Mouse (Mus musculus) midbrain, embryonic 16.5 days (tissue): Measurements from ENCODE around the gene Tubd1. TPM values are rescaled to one million over a fixed set of nuclear protein-coding genes. Genes with fewer than 3 reads are reported as not detected.

ENCODE experiments used
- ATAC-seq: fragments of 200-750 bp; cut with Nextera tagmentation; 2 replicates; pipeline ENCODE4 v1.8.0; 2017; ENCODE audit warnings: moderate TSS enrichment
- H3K27ac ChIP-seq: fragments of 300-500 bp; sonication (generic); 2 replicates; pipeline ENCODE4 v1.5.1; 2014; ENCODE audit warnings: mild to moderate bottlenecking, low read length, mixed read lengths
- H3K27me3 ChIP-seq: fragments of 300-500 bp; sonication (generic); 2 replicates; pipeline ENCODE4 v1.6.1; 2014; ENCODE audit warnings: low read depth, low read length, mixed read lengths; ENCODE audit not compliant: control insufficient read depth, insufficient read depth
- H3K36me3 ChIP-seq: fragments of 300-500 bp; sonication (generic); 2 replicates; pipeline ENCODE4 v1.6.1; 2014; ENCODE audit warnings: mild to moderate bottlenecking, low read length, moderate library complexity, mixed read lengths; ENCODE audit not compliant: control insufficient read depth, insufficient read depth
- H3K4me1 ChIP-seq: fragments of 300-500 bp; sonication (generic); 2 replicates; pipeline ENCODE4 v1.6.1; 2014; ENCODE audit warnings: mild to moderate bottlenecking, low read length, mixed read lengths; ENCODE audit not compliant: control insufficient read depth, insufficient read depth
- H3K4me2 ChIP-seq: fragments of 300-500 bp; sonication (generic); 2 replicates; pipeline ENCODE4 v1.6.1; 2014; ENCODE audit warnings: mild to moderate bottlenecking, low read length, mixed read lengths
- H3K4me3 ChIP-seq: fragments of 300-500 bp; sonication (generic); 2 replicates; pipeline ENCODE4 v1.5.1; 2014; ENCODE audit warnings: low read depth, mild to moderate bottlenecking, low read length, moderate library complexity, mixed read lengths
- H3K9ac ChIP-seq: fragments of 300-500 bp; sonication (generic); 2 replicates; pipeline ENCODE4 v1.6.1; 2014; ENCODE audit warnings: low read depth, low read length, mixed read lengths
- H3K9me3 ChIP-seq: fragments of 300-500 bp; sonication (generic); replicated peaks from 2 replicates; pipeline ENCODE4 v1.6.1; 2014; ENCODE audit warnings: mild to moderate bottlenecking, low read length, mixed read lengths; ENCODE audit not compliant: control insufficient read depth, poor library complexity, severe bottlenecking
- WGBS: fragments of 180-500 bp; shearing (Covaris S2); extraction: QIAGEN DNeasy Blood & Tissue Kit; methylation state at CpG from one replicate; pipeline ENCODE4 v1.1.7; 2014; 5-methylcytosine and 5-hydroxymethylcytosine counted together
- polyA plus RNA-seq: library from polyadenylated mRNA; unstranded; fragments of >200 nt; fragmentation: Nextera tagmentation; extraction: Ambion mirVana; gene quantifications from 2 replicates; pipeline ENCODE4 v1.2.1, GENCODE M21; 2015

The Tubd1 gene
- polyA plus RNA-seq, 1 experiment from 2014 or later: 6.4 TPM

- Histone ChIP-seq H3K36me3 (no peaks in the 10 kb centered on the region), H3K4me3 (no peak overlapping the region), H3K9ac (no peak overlapping the region), H3K27ac (no peak overlapping the region), H3K9me3 (no peaks in the 10 kb centered on the region), H3K4me1 (peaks cover 3% of the 10 kb centered on the region), H3K4me2 (no peak overlapping the region), H3K27me3 (no peaks in the 10 kb centered on the region)
- ATAC-seq: no peak
- WGBS: 21% methylated on average over 3 of the region's 3 CpGs
Observed at GRCm38 (mm10) chr11:86592993-86593392, 48.2 kb downstream of the Tubd1 start.

GRCm38 (mm10) chr11:86593443-86593842, 48.7 kb downstream of the Tubd1 start:
- Histone ChIP-seq H3K36me3 (no peaks in the 10 kb centered on the region), H3K4me2 (no peak overlapping the region), H3K27ac (no peak overlapping the region), H3K9me3 (no peaks in the 10 kb centered on the region), H3K9ac (no peak overlapping the region), H3K4me3 (no peak overlapping the region), H3K4me1 (peaks cover 3% of the 10 kb centered on the region), H3K27me3 (no peaks in the 10 kb centered on the region)
- ATAC-seq: no peak
- WGBS: 62% methylated on average over 5 of the region's 5 CpGs

- Histone ChIP-seq H3K36me3 (no peaks in the 10 kb centered on the region), H3K4me3 (no peak overlapping the region), H3K9me3 (no peaks in the 10 kb centered on the region), H3K27me3 (no peaks in the 10 kb centered on the region), H3K4me1 (peaks cover 3% of the 10 kb centered on the region), H3K9ac (no peak overlapping the region), H3K27ac (no peak overlapping the region), H3K4me2 (no peak overlapping the region)
- 72% methylated on average over 6 of the region's 6 CpGs for WGBS
- ATAC-seq: no peak
Observed at GRCm38 (mm10) chr11:86594188-86594876, 49.5 kb downstream of the Tubd1 start.

GRCm38 (mm10) chr11:86595366-86595765, 50.6 kb downstream of the Tubd1 start:
- H3K9me3 ChIP-seq: no peaks in the 10 kb centered on the region
- peaks cover 3% of the 10 kb centered on the region for H3K4me1 ChIP-seq
- H3K27me3 ChIP-seq: no peaks in the 10 kb centered on the region
- no peak overlapping the region for H3K9ac ChIP-seq
- H3K4me3 ChIP-seq: no peak overlapping the region
- no peak overlapping the region for H3K4me2 ChIP-seq
- no peak overlapping the region for H3K27ac ChIP-seq
- ATAC-seq: no peak
- 90% methylated on average over 6 of the region's 6 CpGs for WGBS
- H3K36me3 ChIP-seq: no peaks in the 10 kb centered on the region

- ATAC-seq: no peak
- 91% methylated on average over 7 of the region's 7 CpGs for WGBS
- no peak overlapping the region for H3K4me3 ChIP-seq
- H3K4me2 ChIP-seq: no peak overlapping the region
- no peak overlapping the region for H3K27ac ChIP-seq
- H3K27me3 ChIP-seq: no peaks in the 10 kb centered on the region
- peaks cover 3% of the 10 kb centered on the region for H3K4me1 ChIP-seq
- H3K9ac ChIP-seq: no peak overlapping the region
- H3K9me3 ChIP-seq: no peaks in the 10 kb centered on the region
- H3K36me3 ChIP-seq: no peaks in the 10 kb centered on the region
Observed at GRCm38 (mm10) chr11:86596187-86596960, 51.6 kb downstream of the Tubd1 start.

GRCm38 (mm10) chr11:86596976-86597375, 52.2 kb downstream of the Tubd1 start:
- H3K27ac ChIP-seq: no peak overlapping the region
- H3K4me3 ChIP-seq: no peak overlapping the region
- H3K9ac ChIP-seq: no peak overlapping the region
- no peaks in the 10 kb centered on the region for H3K27me3 ChIP-seq
- 94% methylated on average over 3 of the region's 3 CpGs for WGBS
- H3K4me1 ChIP-seq: peaks cover 3% of the 10 kb centered on the region
- ATAC-seq: no peak
- no peaks in the 10 kb centered on the region for H3K36me3 ChIP-seq
- H3K4me2 ChIP-seq: no peak overlapping the region
- no peaks in the 10 kb centered on the region for H3K9me3 ChIP-seq

- no peak overlapping the region for H3K27ac ChIP-seq
- no peak overlapping the region for H3K9ac ChIP-seq
- 90% methylated on average over 5 of the region's 5 CpGs for WGBS
- no peak overlapping the region for H3K4me3 ChIP-seq
- no peak for ATAC-seq
- no peaks in the 10 kb centered on the region for H3K27me3 ChIP-seq
- H3K9me3 ChIP-seq: no peaks in the 10 kb centered on the region
- H3K36me3 ChIP-seq: no peaks in the 10 kb centered on the region
- H3K4me1 ChIP-seq: peaks cover under 1% of the 10 kb centered on the region
- H3K4me2 ChIP-seq: no peak overlapping the region
Observed at GRCm38 (mm10) chr11:86598154-86598553, 53.4 kb downstream of the Tubd1 start.

GRCm38 (mm10) chr11:86598572-86598971, 53.8 kb downstream of the Tubd1 start:
- H3K4me2 ChIP-seq: no peak overlapping the region
- ATAC-seq: no peak
- no peak overlapping the region for H3K4me3 ChIP-seq
- no peaks in the 10 kb centered on the region for H3K9me3 ChIP-seq
- WGBS: 78% methylated on average over 1 of the region's 1 CpGs
- no peaks in the 10 kb centered on the region for H3K4me1 ChIP-seq
- no peak overlapping the region for H3K27ac ChIP-seq
- H3K9ac ChIP-seq: no peak overlapping the region
- H3K27me3 ChIP-seq: no peaks in the 10 kb centered on the region
- H3K36me3 ChIP-seq: no peaks in the 10 kb centered on the region
